Comparison of ENCODE assay signal across 10 mouse cellular contexts in the genomic region with DNA sequence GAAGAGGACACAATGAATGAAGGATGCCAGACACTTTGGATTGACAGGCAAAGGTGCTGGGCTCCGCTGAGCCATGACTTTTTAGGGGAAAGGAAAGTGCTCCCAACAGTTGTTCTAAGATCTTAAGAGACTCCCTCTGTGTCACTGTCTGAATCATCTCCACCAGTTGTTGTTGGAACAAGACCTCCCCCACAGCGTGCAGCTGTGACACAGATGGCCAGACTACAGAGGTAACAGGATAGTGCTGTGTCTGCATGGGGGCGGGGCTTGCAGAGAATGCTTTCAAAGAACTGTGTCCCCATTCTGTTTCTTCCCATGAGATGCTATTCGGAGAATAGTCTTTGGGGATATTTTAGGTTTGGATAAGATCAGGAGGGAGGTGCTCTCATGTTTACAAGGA.
DNase-seq lines count a peak whose midpoint lies in the region; ATAC-seq and TF ChIP-seq lines count a peak whose summit lies in the region.
"Had no signal": no experiment of that assay in that cellular context is flagged by ENCODE, and none has a peak within 500 bp of the region (broad histone marks: within the 10 kb centered on the region; RNA-seq: fewer than 3 reads in every experiment).

No protein-coding gene starts in this region.

- no peaks in the 10 kb centered on the region for H3K9me3 ChIP-seq in kidney, embryonic 15.5 days (replicated peaks)
- H3K9me3 ChIP-seq in embryonic facial prominence, embryonic 12.5 days: no peaks in the 10 kb centered on the region
- H3K9me3 ChIP-seq in limb, embryonic 13.5 days: no peaks in the 10 kb centered on the region
- H3K9me3 ChIP-seq: forebrain, embryonic 15.5 days had no signal

- no peaks in the 10 kb centered on the region for H3K36me3 ChIP-seq in kidney, embryonic 15.5 days
- H3K36me3 ChIP-seq in kidney, adult 2 months (ENCODE audit: control insufficient read depth, insufficient read depth, low read length): no peaks in the 10 kb centered on the region
- H3K36me3 ChIP-seq in embryonic facial prominence, embryonic 12.5 days: no peaks in the 10 kb centered on the region
- no peaks in the 10 kb centered on the region for H3K36me3 ChIP-seq in limb, embryonic 13.5 days
- H3K36me3 ChIP-seq: forebrain, embryonic 15.5 days had no signal

- no peak for DNase-seq in kidney, adult 2 months
- DNase-seq in MN1 (ENCODE audit: low spot score): peak; percentile 22
- no peak for DNase-seq in cerebellum, adult 9-10 months
- DNase-seq in urinary bladder, adult 18-20 months (ENCODE audit: low spot score in 2 of 2): no peak

- H3K27me3 ChIP-seq in kidney, embryonic 15.5 days: no peaks in the 10 kb centered on the region
- no peaks in the 10 kb centered on the region for H3K27me3 ChIP-seq in kidney, adult 2 months (replicated peaks; ENCODE audit: control insufficient read depth, insufficient read depth, low read length)
- no peaks in the 10 kb centered on the region for H3K27me3 ChIP-seq in embryonic facial prominence, embryonic 12.5 days
- H3K27me3 ChIP-seq in limb, embryonic 13.5 days: no peaks in the 10 kb centered on the region
- H3K27me3 ChIP-seq: forebrain, embryonic 15.5 days had no signal

- 6% methylated on average over 4 of the region's 4 CpGs for WGBS in kidney, embryonic 15.5 days
- 16% methylated on average over 4 of the region's 4 CpGs for WGBS in kidney, adult 2 months
- WGBS in embryonic facial prominence, embryonic 12.5 days: 15% methylated on average over 4 of the region's 4 CpGs
- WGBS in limb, embryonic 13.5 days: 17% methylated on average over 4 of the region's 4 CpGs

- H3K4me1 ChIP-seq in kidney, embryonic 15.5 days: no peaks in the 10 kb centered on the region
- no peaks in the 10 kb centered on the region for H3K4me1 ChIP-seq in kidney, adult 2 months (ENCODE audit: control insufficient read depth, insufficient read depth, low read length)
- H3K4me1 ChIP-seq in embryonic facial prominence, embryonic 12.5 days: 0 out of 2 replicates have a peak, but pooled peaks cover 7% of the 10 kb centered on the region
- H3K4me1 ChIP-seq in limb, embryonic 13.5 days: no peaks in the 10 kb centered on the region

- H3K4me3 ChIP-seq in kidney, embryonic 15.5 days (replicated peaks): no peak overlapping the region
- no peak overlapping the region for H3K4me3 ChIP-seq in kidney, adult 2 months (ENCODE audit: insufficient read depth, low read depth, low read length)
- H3K4me3 ChIP-seq in embryonic facial prominence, embryonic 12.5 days: no peak overlapping the region
- no peak overlapping the region for H3K4me3 ChIP-seq in limb, embryonic 13.5 days
- H3K4me3 ChIP-seq: forebrain, embryonic 15.5 days had no signal

- TF ChIP-seq POLR2A in kidney, adult 2 months (IDR thresholded peaks at IDR 0.05; ENCODE audit: low read depth, low read length): no peak

- no peak overlapping the region for H3K27ac ChIP-seq in kidney, embryonic 15.5 days
- no peak overlapping the region for H3K27ac ChIP-seq in kidney, adult 2 months (ENCODE audit: insufficient read depth, low read depth, low read length)
- H3K27ac ChIP-seq in embryonic facial prominence, embryonic 12.5 days: no peak overlapping the region
- H3K27ac ChIP-seq in limb, embryonic 13.5 days: no peak overlapping the region
- H3K27ac ChIP-seq: forebrain, embryonic 15.5 days had no signal

- no peak overlapping the region for H3K9ac ChIP-seq in kidney, embryonic 15.5 days
- no peak overlapping the region for H3K9ac ChIP-seq in embryonic facial prominence, embryonic 12.5 days
- no peak overlapping the region for H3K9ac ChIP-seq in limb, embryonic 13.5 days
- H3K9ac ChIP-seq: forebrain, embryonic 15.5 days had no signal

- no peak overlapping the region for H3K4me2 ChIP-seq in kidney, embryonic 15.5 days
- no peak overlapping the region for H3K4me2 ChIP-seq in embryonic facial prominence, embryonic 12.5 days (replicated peaks)
- H3K4me2 ChIP-seq in limb, embryonic 13.5 days (replicated peaks): no peak overlapping the region
- H3K4me2 ChIP-seq: forebrain, embryonic 15.5 days had no signal

- peak; percentile 97 for ATAC-seq in kidney, embryonic 15.5 days (replicated peaks; ENCODE audit: low FRiP score)
- ATAC-seq in embryonic facial prominence, embryonic 12.5 days (ENCODE audit: insufficient number of reproducible peaks, insufficient read depth, low FRiP score, low TSS enrichment): peak; percentile 81; the same call in 1 of the 2 replicates
- peak; percentile 90 for ATAC-seq in limb, embryonic 13.5 days (ENCODE audit: low FRiP score, low read depth)
- ATAC-seq in inflammation-experienced regulatory T-cells, adult 6 months: no peak
- ATAC-seq: forebrain, embryonic 15.5 days; lung, postnatal 0 days had no signal

- TF ChIP-seq CTCF in kidney, adult 2 months (conservative IDR thresholded peaks at IDR 0.05; ENCODE audit: insufficient read depth, insufficient read length, low read depth, low read length): no peak
